Mouse (Mus musculus) kidney, adult 11 months (tissue): ENCODE measurements around the gene Mettl23.

Experiments used
- DNase-seq: peaks from one replicate; pipeline ENCODE4 v3.0.0; 2022

Mettl23 gene

GRCm38 (mm10) chr11:116843261-116844233 is at the start of gene Mettl23, which contains the start of gene Jmjd6:
TSS of gene Mettl23 (plus strand) at chr11:116843278.
TSS of gene Jmjd6 (minus strand) at chr11:116843449.
- peak; percentile 99 for DNase-seq

GRCm38 (mm10) chr11:116799364-116799763 is 43.7 kb upstream of the Mettl23 start:
- DNase-seq = no peak

GRCm38 (mm10) chr11:116801106-116801505 is 42.0 kb upstream of the Mettl23 start:
- no peak for DNase-seq

- no peak for DNase-seq
Measured at GRCm38 (mm10) chr11:116802709-116803108, 40.4 kb upstream of the Mettl23 start.

- DNase-seq = no peak
Measured at GRCm38 (mm10) chr11:116806136-116807071, 36.7 kb upstream of the Mettl23 start.

GRCm38 (mm10) chr11:116807116-116807515 is 36.0 kb upstream of the Mettl23 start:
- no peak for DNase-seq

GRCm38 (mm10) chr11:116807526-116807925 is 35.6 kb upstream of the Mettl23 start:
- no peak for DNase-seq

GRCm38 (mm10) chr11:116807938-116808606 is 35.0 kb upstream of the Mettl23 start:
- DNase-seq = peak; percentile 79

GRCm38 (mm10) chr11:116808811-116809395 is 34.2 kb upstream of the Mettl23 start:
- no peak for DNase-seq

- no peak for DNase-seq
Measured at GRCm38 (mm10) chr11:116809520-116809919, 33.6 kb upstream of the Mettl23 start.

- DNase-seq = no peak
Measured at GRCm38 (mm10) chr11:116810528-116810927, 32.5 kb upstream of the Mettl23 start.

- no peak for DNase-seq
Measured at GRCm38 (mm10) chr11:116810983-116811901, 31.8 kb upstream of the Mettl23 start.

- DNase-seq = no peak
Measured at GRCm38 (mm10) chr11:116812793-116813529, 30.1 kb upstream of the Mettl23 start.

GRCm38 (mm10) chr11:116813610-116814009 is 29.5 kb upstream of the Mettl23 start:
- no peak for DNase-seq

GRCm38 (mm10) chr11:116814076-116814883 is 28.8 kb upstream of the Mettl23 start:
- peak; percentile 63 for DNase-seq

GRCm38 (mm10) chr11:116814884-116815415 is 28.1 kb upstream of the Mettl23 start:
- DNase-seq = no peak

- no peak for DNase-seq
Measured at GRCm38 (mm10) chr11:116816769-116817168, 26.3 kb upstream of the Mettl23 start.

GRCm38 (mm10) chr11:116817567-116817966 is 25.5 kb upstream of the Mettl23 start:
- DNase-seq = no peak

- no peak for DNase-seq
Measured at GRCm38 (mm10) chr11:116818722-116819121, 24.4 kb upstream of the Mettl23 start.
